Mouse (Mus musculus): ENCODE measurements around the gene Ubb.
"Not testable (repeated sequence)": the region's sequence is repeated elsewhere in the genome, so short reads cannot be mapped to it uniquely, and the experiment has no call there.

The Ubb gene

DNA sequence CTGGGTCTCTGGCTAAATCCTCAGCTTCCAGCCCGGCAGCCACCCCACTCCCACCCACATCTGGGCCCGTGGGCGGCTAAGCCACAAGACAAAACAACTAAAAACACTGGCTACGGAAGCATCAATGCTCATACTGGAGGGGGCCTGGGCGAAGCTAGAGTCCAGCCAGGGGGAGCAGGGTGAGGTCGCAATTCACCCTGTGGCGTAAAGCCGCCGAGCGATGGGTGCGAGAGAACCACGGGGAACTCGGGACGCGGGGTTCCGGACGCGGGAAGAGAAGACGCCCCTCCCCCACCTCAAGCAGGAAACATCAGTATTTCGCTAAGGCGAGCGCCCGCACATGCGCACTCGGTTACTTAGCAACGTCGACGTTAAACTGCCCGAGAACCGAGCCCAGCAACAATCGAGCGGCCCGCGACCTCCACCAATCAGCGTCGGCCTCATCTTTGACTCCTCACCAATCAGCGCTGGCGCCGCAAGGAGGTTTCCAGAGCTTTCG lies at the start of gene Ubb:
Ubb (plus strand) TSS at position 445 of the 499 bp plus-strand sequence.
- DNase-seq (ENCODE audit: low read depth, low spot score), result peak; percentile 100

DNA sequence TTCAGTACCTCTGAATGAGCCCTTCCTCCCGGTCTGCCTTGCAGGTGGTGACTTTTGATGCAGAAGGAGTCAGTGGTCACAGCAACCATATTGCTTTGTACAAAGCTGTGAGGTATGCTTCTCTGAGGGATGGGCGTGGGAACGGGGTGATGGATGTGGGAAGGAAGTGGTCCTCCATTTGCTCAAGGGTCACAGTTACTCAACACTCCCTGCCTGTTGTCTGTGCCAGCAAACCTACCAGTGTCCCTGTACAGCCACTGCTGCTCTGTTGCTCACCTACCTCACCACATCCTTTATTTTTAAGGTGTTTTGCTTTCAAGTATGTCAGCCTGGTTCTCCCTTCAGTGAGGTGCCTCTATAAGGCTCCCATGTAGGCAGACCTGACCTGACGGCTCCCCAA lies 43.3 kb upstream of the Ubb start:
- DNase-seq (ENCODE audit: low read depth, low spot score), result peak; percentile 52

DNA sequence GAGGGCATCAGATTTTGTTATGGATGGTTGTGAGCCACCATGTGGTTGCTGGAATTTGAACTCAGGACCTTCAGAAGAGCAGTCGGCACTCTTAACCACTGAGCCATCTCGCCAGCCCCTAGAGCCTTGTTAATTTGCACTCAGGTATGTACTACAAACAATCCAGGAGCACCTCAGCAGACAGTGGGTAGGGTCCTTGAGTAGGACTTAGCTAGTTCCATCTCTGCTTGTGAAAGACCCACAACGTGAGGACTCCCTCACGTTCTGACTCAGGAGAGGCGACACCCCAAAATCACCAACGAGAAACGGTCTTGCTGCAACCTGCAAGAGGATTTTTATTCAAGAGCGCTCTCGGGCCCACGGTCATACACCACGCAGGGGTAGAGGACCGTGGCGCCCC lies 42.6 kb upstream of the Ubb start:
- DNase-seq (ENCODE audit: low read depth, low spot score), result not testable (repeated sequence)

- not testable (repeated sequence) for DNase-seq (ENCODE audit: low read depth, low spot score)
These were observed 42.2 kb upstream of the Ubb start for GRCm38 (mm10) chr11:62508816-62509215.

DNA sequence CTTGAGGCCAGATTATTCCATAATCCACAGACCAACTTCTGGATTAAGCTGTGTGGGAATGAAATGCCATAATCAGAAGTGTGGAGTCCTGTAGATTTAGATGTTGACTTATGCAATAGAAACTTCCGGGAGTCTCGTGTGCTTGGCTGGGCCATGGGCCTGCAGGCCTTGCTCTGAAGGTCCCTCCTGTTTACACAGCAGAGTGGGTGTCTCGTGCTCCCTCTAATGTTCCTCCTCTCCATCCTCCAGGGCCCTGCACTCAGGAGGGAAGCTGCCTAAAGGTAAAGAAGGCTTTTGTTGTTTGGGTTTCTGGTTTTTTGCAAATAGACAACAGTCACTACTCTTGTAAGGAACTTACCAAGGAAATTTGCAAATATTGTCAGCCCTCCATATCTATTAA lies 41.4 kb upstream of the Ubb start:
- no peak for DNase-seq (ENCODE audit: low read depth, low spot score)

DNA sequence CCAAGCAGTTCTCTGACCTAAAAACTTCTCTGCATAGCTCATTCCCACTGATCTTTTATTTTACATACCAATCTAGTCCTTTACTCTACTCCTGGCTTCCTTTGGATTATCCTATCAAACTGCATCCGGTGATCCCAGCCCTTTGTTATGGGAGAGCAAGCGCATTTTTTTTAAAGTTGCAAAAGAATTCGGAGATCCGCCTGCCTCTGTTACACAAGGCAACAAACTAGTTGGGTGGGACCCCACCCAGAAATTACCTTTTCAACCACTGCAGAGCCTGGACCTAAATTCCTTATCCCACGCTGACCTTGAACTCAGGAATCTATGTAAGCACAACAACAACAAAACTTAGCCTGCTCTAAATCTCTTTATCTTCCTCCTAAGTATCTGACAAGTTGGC lies 40.0 kb upstream of the Ubb start:
- no peak for DNase-seq (ENCODE audit: low read depth, low spot score)

DNA sequence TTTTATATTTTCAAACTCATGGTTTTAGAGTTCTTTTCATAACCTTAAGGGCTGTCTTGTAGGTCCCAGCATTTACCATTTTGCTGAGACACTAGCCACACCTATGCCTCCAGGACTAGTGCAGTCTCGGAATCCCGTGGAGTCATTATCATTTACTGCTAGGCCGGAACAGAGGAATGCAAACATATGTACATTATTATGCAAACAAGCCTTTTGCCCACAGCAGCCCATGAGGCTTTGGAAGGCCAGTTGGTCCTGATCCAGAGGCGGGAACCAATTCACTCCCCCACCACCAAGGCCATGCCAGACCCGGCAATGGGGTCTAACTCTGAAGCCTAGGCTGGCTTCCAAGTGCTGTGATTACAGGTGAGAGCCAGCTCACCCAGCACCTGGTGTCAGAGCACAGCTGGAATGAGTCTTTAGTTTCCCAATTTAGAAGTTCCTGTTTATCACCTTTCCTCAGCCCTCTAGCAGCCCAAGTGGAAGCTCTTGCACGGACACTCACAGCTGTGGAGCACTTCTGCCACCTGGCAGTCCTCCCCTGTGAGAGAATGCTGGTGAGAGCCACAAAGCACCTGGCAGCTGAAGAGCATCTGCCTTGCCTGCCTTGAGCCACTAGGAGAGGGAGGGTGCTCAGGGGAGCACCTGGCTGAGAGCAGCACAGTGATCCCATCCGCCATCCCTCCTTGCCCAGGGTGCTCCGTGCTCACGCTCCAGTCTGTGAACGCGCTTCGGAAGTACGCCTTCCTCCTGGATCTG lies 39.3 kb upstream of the Ubb start:
- DNase-seq (ENCODE audit: low read depth, low spot score), result no peak

- DNase-seq (ENCODE audit: low read depth, low spot score), result no peak
These were observed 38.4 kb upstream of the Ubb start for GRCm38 (mm10) chr11:62512529-62513080.

GRCm38 (mm10) chr11:62513311-62513710 lies 37.7 kb upstream of the Ubb start:
- DNase-seq (ENCODE audit: low read depth, low spot score), result no peak

DNA sequence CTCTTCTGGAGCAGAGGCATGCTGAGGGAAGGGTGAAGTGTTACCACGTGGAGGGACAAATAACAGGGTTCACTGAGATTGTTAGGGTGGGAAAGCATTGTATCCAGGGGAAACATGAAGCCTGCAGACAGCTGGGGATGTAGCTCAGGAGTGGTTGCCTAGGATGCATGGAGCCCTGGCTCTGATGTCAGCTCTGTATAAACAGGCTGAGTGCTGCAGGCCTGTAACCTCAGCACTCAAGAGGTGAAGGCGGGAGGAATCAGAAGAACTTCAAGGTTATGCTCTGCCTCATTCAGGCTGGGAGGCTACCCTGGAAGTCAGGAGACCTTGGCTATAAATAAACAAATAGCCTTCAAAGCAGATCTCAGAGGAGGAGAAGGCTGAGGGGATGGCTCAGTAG lies 32.0 kb upstream of the Ubb start:
- DNase-seq (ENCODE audit: low read depth, low spot score), result no peak

DNA sequence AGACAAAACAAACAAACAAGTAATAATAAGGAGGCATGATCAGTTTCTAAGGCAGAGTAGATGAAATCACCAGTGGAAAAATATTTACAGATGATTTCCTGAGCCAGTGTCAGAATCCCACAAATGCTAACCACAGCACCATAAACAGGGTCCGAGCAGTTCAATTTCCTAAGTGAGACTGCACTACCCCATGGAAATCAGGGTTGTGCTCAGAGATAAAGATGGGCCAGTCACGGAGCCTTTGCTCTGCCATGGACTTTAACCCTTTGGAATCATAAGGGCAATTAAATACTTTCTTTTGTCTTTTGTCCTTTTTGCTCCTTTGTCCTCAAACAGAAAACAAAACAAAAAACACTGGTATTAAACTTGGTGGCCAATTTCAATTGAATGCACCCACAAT lies 28.7 kb upstream of the Ubb start:
- no peak for DNase-seq (ENCODE audit: low read depth, low spot score)

- no peak for DNase-seq (ENCODE audit: low read depth, low spot score)
These were observed 13.9 kb upstream of the Ubb start for GRCm38 (mm10) chr11:62537089-62537488.

- no peak for DNase-seq (ENCODE audit: low read depth, low spot score)
These were observed 13.4 kb upstream of the Ubb start for GRCm38 (mm10) chr11:62537590-62537989.

DNA sequence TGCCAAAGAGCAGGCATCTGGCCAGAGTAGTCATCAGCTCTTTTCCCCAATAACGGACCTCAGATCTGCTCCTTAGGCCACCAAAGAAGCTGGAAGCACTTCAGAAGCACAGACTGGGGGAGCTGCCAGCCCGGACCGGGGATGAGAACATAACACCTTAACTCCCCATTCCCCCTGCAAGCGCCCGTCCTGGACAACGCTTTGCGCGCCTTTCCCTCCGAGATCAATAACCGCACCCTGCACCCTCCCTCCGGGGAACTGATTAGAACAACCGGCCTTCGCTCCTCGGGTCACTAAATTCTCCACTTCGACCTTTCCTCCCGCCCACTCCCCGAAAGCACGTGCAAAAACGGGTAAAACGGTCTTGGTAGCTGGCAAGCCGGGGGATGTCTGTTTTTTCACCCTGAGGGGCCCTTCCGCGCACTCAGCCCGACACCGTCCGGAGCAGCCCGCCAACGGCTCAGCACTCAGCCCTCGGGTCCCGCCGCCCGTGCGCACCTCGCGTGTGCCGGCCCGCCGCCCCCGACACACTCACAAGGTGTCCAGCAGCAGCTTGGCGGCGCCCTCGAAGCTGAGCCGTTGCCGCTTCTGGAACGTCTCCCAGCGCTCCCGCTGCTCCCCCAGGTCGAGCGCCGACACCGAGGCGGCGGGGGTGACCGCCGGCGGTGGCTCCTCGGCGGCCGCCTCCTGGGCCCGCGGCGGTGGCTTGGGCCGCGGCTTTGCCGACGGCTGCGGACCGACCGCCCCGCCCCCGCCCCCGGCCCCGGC lies 12.5 kb upstream of the Ubb start:
- DNase-seq (ENCODE audit: low read depth, low spot score), result peak; percentile 45

DNA sequence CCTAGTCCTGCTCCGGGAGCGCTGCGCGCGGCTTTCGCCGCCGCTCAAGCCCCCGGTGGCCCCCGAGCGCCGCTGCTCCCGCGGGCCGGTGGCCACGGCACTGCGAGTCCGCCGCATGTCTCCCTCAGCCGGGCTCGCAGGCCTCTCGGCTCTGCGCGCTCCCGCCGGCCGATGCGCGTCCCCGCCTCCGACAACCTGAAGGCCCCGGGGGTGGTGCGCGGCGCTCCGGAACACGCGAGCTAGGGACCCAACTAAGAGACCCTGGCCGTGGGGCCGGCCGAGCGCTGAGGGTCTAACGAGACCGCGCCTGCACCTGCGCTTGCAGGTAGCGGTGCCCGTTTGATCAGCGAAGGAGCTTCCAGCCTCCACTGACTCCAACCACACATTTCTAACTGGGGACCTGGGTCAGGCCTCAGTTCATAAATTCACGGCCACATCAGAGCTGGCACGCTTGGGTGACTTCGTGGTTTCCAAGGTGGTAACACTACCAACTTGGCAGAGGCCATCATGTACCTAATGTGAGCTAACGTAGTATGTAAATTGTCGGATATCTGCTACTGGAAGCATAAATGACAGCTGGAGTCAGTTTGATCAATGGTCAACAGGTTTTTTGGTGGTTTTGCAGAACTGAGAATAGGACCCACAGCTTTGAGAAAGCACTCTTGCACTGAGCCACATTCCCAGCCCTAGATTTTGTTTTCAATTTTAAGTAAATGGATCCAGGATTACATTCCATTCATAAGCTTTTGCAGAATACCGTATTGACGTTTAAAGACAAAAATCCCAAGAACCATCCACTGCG lies 11.7 kb upstream of the Ubb start, which contains the start of gene Cenpv:
Cenpv (minus strand) TSS at position 173 of the 802 bp plus-strand sequence.
- DNase-seq (ENCODE audit: low read depth, low spot score), result peak; percentile 78

GRCm38 (mm10) chr11:62540167-62540566 lies 10.8 kb upstream of the Ubb start:
- DNase-seq (ENCODE audit: low read depth, low spot score), result no peak

DNA sequence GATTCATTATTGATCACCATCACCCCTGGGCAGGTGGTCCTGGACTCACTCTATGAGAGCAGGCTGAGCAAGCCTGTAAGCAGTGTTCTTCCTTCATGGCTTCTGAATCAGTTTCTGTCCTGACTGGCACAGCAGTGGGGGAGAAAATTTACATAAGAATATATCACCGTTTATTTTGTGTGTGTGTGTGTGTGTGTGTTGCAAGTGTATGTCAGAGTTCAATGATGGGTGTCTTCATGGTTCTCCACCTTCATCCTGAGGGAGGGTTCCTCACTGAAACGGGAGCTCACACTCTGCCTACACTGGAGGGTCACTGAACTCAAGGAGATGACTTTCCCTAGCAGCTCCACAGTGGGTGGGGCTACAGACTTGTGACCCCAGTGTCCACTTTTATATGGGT lies 10.0 kb upstream of the Ubb start:
- DNase-seq (ENCODE audit: low read depth, low spot score), result no peak

- no peak for DNase-seq (ENCODE audit: low read depth, low spot score)
These were observed 9.4 kb upstream of the Ubb start for GRCm38 (mm10) chr11:62541581-62541980.

DNA sequence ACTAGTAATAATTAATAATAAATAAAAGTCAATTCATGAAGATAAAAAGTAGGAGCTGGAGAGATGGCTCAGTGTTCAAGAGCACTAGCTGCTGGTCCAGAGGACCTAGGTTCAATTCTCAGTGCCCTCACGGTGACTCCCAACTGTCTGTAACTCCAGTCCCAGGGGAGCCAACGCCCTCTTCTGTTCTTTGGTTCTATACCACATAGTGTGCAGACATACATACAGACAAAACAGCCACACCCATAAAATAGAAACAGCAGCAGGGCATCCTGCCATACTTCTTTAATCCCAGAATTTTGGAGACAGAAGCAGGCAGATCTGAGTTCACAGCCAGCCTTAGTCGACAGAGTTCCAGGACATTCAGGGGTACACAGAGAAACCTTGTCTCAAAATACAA lies 7.0 kb upstream of the Ubb start:
- DNase-seq (ENCODE audit: low read depth, low spot score), result no peak

DNA sequence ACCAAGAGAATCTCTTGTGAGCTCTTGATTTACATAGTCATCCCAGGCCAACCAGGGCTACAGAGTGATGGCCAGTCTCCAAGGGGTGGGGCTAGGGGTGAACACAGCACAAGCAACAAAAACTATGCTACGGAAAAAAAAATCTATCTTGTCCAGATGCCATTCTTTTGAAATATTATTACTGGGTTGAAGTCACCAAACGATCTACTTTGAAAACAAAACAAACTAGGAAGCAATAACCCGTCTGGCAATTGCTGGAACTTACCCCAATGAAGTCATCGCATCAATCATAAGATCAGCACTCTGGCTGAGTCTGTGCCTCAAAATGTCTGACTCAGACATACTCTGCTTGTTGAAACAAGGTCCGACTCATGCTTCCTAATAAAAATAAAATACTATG lies 1.2 kb upstream of the Ubb start:
- peak; percentile 68 for DNase-seq (ENCODE audit: low read depth, low spot score)

- DNase-seq (ENCODE audit: low read depth, low spot score), result peak; percentile 82
These were observed 715 bp upstream of the Ubb start for GRCm38 (mm10) chr11:62550227-62550685.

Data from CD4-positive helper T cell, adult 2 months (primary cell).